Mouse (Mus musculus) embryonic fibroblast, embryonic 13.5 days (primary cell): ENCODE results near the gene Eme1.

Experiments
- CTCF ChIP-seq: IDR thresholded peaks from 2 replicates; pipeline ENCODE4 v1.5.1; 2011; ENCODE audit warnings: mild to moderate bottlenecking, control low read depth, low read length, moderate library complexity, borderline replicate concordance; ENCODE audit not compliant: insufficient read depth
- POLR2A ChIP-seq: IDR thresholded peaks from 2 replicates; pipeline ENCODE4 v1.6.1; 2011; ENCODE audit warnings: low read depth, mild to moderate bottlenecking, control low read depth, low read length, moderate library complexity

- TF ChIP-seq CTCF (no peak), POLR2A (no peak)
These were observed 11.5 kb upstream of the Eme1 start for GRCm38 (mm10) chr11:94665281-94665680.
